Mouse (Mus musculus): ENCODE measurements around the gene Myo1a. TPM values are rescaled to one million over a fixed set of nuclear protein-coding genes. Genes with fewer than 3 reads are reported as not detected.

The Myo1a gene
- polyA plus RNA-seq, 1 experiment: 18.5 TPM

DNA sequence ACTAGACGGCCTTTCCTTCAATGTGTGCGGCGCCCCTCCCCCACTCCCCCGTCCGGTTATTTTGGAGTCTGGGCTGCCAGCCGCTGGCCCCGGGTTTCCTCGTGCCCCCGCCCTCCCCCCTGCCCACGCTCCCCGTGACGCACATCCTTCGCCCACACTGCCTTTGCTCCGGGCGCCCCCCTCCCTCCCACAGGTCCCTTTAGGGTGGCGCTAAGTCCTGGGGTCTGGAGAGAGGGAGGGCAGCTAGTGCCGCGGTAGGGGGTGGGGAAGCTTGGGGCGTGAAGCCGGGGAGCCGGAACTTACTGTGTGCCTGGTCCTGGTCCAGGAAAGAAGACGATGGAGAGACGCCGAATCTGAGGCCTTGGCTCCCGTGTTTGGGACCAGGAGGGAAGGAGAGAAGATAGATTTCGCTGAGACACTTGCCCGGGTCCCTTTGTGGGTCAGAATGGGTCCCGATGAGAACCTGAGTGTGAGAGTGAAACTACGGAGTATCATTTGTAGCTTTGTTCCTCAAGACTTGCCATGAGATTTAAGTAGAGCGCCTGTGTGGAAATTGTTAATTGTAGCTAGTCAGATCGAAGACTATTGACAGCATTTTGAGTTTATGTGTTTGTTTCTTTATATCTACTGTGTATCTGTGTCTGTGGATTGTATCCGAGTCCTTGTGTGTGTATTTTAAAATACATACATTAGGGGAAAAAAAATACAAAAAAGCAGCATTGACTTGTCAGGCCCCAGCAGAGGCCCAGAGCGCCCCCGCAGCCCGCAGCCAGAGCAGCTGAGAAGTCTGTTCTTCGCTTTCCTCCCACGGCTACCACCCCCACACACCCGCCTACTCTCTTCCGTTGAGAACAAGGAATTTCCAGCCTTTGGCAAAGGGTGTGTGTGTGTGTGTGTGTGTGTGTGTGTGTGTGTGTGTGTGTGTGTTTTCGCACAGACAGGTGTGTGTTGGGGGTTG, 36.6 kb upstream of the Myo1a start, which contains the start of gene Nab2:
Nab2 (minus strand) TSS at position 476 of the 958 bp plus-strand sequence.
- TF ChIP-seq CTCF (IDR thresholded peaks at IDR 0.05; ENCODE audit: control insufficient read depth, insufficient read depth, insufficient replicate concordance, low read depth, low read length) (no peak), POLR2A (IDR thresholded peaks at IDR 0.05; ENCODE audit: control insufficient read depth, low read depth, low read length) (0 out of 2 replicates have a peak, but pooled peaks have one; percentile 24)
- Histone ChIP-seq H3K36me3 (ENCODE audit: control insufficient read depth, insufficient read depth, low read length) (no peaks in the 10 kb centered on the region), H3K27ac (ENCODE audit: control insufficient read depth, insufficient read depth, low read depth, low read length) (peak within 1 kb of the TSS; percentile 94), H3K4me3 (ENCODE audit: control insufficient read depth, low read depth, low read length) (peak within 1 kb of the TSS; percentile 93), H3K4me1 (ENCODE audit: control insufficient read depth, insufficient read depth, low read length) (peaks cover 24% of the 10 kb centered on the region), H3K27me3 (ENCODE audit: control insufficient read depth, insufficient read depth, low read length) (no peaks in the 10 kb centered on the region)

DNA sequence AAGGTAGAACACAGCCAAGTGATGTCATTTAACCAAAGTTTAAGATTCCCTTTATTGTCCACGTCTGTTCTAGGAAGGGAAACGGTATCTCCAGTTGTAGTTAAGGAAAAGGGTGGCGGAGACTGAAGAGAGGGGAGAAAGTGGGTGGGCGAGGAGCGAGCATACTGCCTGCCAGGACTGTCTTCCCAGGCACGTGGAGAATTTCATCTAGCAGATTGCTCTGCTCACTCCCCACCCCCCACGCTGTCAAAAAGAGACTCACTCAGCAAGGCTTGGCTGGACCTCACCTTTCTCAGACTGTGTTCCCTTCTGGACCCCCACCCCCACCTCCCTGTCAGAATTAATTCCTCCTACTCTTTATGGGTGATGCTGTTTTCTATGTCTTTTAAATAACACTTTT, 35.8 kb upstream of the Myo1a start:
- Histone ChIP-seq H3K27me3 (ENCODE audit: control insufficient read depth, insufficient read depth, low read length) (no peaks in the 10 kb centered on the region), H3K4me3 (ENCODE audit: control insufficient read depth, low read depth, low read length) (peak overlapping the region; percentile 80), H3K27ac (ENCODE audit: control insufficient read depth, insufficient read depth, low read depth, low read length) (peak overlapping the region; percentile 66), H3K36me3 (ENCODE audit: control insufficient read depth, insufficient read depth, low read length) (no peaks in the 10 kb centered on the region), H3K4me1 (ENCODE audit: control insufficient read depth, insufficient read depth, low read length) (peaks cover 24% of the 10 kb centered on the region)
- TF ChIP-seq POLR2A (IDR thresholded peaks at IDR 0.05; ENCODE audit: control insufficient read depth, low read depth, low read length) (no peak), CTCF (IDR thresholded peaks at IDR 0.05; ENCODE audit: control insufficient read depth, insufficient read depth, insufficient replicate concordance, low read depth, low read length) (no peak)

DNA sequence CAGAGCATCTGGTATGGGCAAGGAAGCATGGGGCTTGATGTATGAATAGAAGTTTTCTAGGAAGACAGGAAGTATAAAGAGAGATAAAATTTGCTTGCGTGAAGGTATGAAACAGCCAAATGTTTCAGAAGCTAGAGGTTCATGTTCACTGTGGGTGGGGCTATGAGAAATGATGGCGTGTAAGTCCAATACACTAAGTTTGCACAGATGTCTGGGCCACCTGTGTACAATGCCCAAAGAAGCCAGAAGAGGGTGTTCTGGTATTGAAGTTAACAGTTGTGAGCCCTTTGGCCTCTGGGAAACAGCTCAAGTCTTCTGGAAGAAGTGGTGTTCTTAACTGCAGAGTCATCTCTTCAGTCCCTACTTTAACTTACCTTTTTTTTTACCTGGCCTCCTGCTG, 34.8 kb upstream of the Myo1a start:
- TF ChIP-seq POLR2A (IDR thresholded peaks at IDR 0.05; ENCODE audit: control insufficient read depth, low read depth, low read length) (no peak), CTCF (IDR thresholded peaks at IDR 0.05; ENCODE audit: control insufficient read depth, insufficient read depth, insufficient replicate concordance, low read depth, low read length) (no peak)
- H3K27ac ChIP-seq (ENCODE audit: control insufficient read depth, insufficient read depth, low read depth, low read length): no peak overlapping the region
- peaks cover 26% of the 10 kb centered on the region for H3K4me1 ChIP-seq (ENCODE audit: control insufficient read depth, insufficient read depth, low read length)
- H3K4me3 ChIP-seq (ENCODE audit: control insufficient read depth, low read depth, low read length): peak overlapping the region; percentile 20; the same call in 1 of the 2 replicates
- H3K36me3 ChIP-seq (ENCODE audit: control insufficient read depth, insufficient read depth, low read length): no peaks in the 10 kb centered on the region
- no peaks in the 10 kb centered on the region for H3K27me3 ChIP-seq (ENCODE audit: control insufficient read depth, insufficient read depth, low read length)

DNA sequence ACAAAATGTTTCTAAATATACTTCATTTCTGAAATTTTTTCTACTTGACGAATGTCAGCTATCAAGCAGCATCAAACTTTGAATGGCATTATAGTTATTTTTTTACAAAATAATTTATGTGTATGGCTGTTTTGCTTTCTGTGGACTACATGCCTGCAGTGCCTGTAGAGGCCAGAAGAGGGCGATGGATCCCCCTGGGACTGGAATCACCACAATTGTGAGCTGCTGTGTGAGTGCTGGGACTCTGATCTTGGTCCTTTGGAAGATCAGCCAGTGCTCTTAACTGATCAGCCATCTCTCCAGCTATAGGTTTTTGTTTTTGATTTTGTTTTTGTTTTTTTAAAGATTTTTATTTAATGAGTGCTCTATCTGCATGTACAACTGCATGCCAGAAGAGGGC, 33.7 kb upstream of the Myo1a start:
- no peak overlapping the region for H3K27ac ChIP-seq (ENCODE audit: control insufficient read depth, insufficient read depth, low read depth, low read length)
- H3K36me3 ChIP-seq (ENCODE audit: control insufficient read depth, insufficient read depth, low read length): no peaks in the 10 kb centered on the region
- no peak overlapping the region for H3K4me3 ChIP-seq (ENCODE audit: control insufficient read depth, low read depth, low read length)
- TF ChIP-seq POLR2A (IDR thresholded peaks at IDR 0.05; ENCODE audit: control insufficient read depth, low read depth, low read length): no peak
- peak; percentile 65; the same call in 1 of the 2 replicates for TF ChIP-seq CTCF (IDR thresholded peaks at IDR 0.05; ENCODE audit: control insufficient read depth, insufficient read depth, insufficient replicate concordance, low read depth, low read length)
- H3K4me1 ChIP-seq (ENCODE audit: control insufficient read depth, insufficient read depth, low read length): peaks cover 22% of the 10 kb centered on the region
- H3K27me3 ChIP-seq (ENCODE audit: control insufficient read depth, insufficient read depth, low read length): no peaks in the 10 kb centered on the region

DNA sequence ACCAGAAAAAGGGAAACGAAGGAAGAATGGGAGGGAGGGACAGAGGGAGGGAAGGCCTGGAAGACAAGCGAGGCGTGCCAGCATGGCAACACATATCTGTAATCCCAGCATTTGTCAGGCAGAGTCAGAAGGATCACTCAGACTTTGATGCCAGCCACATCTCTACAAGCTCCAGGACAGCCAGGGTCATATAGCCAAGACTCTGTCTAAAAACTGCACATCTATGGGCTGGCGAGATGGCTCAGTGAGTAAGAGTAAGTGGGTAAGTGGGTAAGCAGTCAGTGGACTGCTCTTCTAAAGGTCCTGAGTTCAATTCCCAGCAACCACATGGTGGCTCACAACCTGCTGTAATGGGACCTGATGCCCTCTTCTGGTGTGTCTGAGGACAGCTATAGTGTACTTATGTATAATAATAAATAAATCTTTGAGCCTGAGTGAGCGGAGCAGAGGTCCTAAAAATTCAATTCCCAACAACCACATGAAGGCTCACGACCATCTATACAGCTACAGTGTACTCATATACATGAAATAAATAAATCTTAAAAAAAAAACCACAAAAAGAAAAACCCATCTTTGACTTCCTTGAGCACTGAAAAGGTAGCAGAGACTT, 30.8 kb upstream of the Myo1a start:
- Histone ChIP-seq H3K4me3 (ENCODE audit: control insufficient read depth, low read depth, low read length) (peak overlapping the region; percentile 75), H3K27ac (ENCODE audit: control insufficient read depth, insufficient read depth, low read depth, low read length) (peak overlapping the region; percentile 49), H3K36me3 (ENCODE audit: control insufficient read depth, insufficient read depth, low read length) (peaks cover 3% of the 10 kb centered on the region; the same call in 1 of the 2 replicates), H3K4me1 (ENCODE audit: control insufficient read depth, insufficient read depth, low read length) (peaks cover 10% of the 10 kb centered on the region), H3K27me3 (ENCODE audit: control insufficient read depth, insufficient read depth, low read length) (no peaks in the 10 kb centered on the region)
- no peak for TF ChIP-seq POLR2A (IDR thresholded peaks at IDR 0.05; ENCODE audit: control insufficient read depth, low read depth, low read length)
- TF ChIP-seq CTCF (IDR thresholded peaks at IDR 0.05; ENCODE audit: control insufficient read depth, insufficient read depth, insufficient replicate concordance, low read depth, low read length): no peak

DNA sequence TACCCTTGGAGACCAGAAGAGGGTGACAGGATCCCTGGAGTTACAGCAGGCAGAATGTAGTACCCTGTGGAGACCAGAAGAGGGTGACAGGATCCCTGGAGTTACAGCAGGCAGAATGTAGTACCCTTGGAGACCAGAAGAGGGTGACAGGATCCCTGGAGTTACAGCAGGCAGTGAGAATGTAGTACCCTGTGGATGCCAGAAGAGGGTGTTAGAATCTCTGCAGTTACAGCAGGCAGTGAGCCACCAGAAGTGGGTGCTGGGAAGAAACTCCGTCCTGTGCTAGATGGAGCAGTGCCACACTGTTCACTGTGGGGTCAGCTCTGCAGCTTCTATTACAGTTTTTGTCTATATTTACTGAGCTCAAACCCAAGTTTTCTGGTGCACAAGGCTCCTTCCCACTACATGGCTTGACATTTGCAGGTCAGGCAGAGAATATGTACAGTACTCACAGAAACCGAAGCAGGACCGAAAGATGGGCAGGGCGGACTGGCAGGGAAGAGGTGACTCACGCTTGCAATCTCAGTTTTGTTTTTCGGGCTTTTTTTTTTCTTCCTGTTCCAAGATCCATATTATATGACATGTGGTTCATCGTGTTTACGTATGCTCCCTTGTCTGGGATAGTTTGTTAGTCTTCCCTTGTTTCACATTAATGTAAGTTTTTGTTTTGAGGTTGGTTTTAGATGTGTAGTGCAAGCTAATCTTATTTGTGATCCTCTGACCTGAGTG, 30.0 kb upstream of the Myo1a start:
- Histone ChIP-seq H3K4me1 (ENCODE audit: control insufficient read depth, insufficient read depth, low read length) (peaks cover 4% of the 10 kb centered on the region), H3K36me3 (ENCODE audit: control insufficient read depth, insufficient read depth, low read length) (peaks cover 4% of the 10 kb centered on the region; the same call in 1 of the 2 replicates), H3K27me3 (ENCODE audit: control insufficient read depth, insufficient read depth, low read length) (no peaks in the 10 kb centered on the region), H3K4me3 (ENCODE audit: control insufficient read depth, low read depth, low read length) (peak overlapping the region; percentile 81), H3K27ac (ENCODE audit: control insufficient read depth, insufficient read depth, low read depth, low read length) (peak overlapping the region; percentile 82)
- TF ChIP-seq POLR2A (IDR thresholded peaks at IDR 0.05; ENCODE audit: control insufficient read depth, low read depth, low read length): no peak
- TF ChIP-seq CTCF (IDR thresholded peaks at IDR 0.05; ENCODE audit: control insufficient read depth, insufficient read depth, insufficient replicate concordance, low read depth, low read length): peak; percentile 68; the same call in 1 of the 2 replicates

Measured in testis, adult 2 months (tissue).